Mouse (Mus musculus): ENCODE data around the gene Gpam. TPM values are rescaled to one million over a fixed set of nuclear protein-coding genes. Genes with fewer than 3 reads are reported as not detected.

Gpam gene
- total RNA-seq, 2 experiments from 2014 or later = 192 to 213 TPM

DNA sequence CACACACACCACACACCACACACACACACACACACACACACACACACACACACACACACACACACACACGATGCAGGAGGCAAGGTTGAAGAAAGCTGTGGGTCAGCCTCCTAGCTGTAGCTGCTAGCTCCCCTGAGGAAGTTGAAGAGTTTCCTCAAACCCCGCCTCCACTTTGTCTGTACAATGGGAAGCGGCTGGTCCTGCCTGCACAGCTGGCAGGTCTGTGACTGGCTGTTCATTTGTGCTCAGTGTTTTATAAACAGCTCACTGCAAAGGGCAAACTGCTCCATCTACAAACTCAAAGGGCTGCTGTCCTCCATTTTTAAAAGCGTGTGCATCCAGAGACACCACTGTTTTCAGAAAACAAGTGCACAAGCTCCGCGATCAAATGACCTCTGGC, 63.8 kb downstream of the Gpam start:
- no peak for DNase-seq (ENCODE audit: low spot score in 2 of 2)

DNA sequence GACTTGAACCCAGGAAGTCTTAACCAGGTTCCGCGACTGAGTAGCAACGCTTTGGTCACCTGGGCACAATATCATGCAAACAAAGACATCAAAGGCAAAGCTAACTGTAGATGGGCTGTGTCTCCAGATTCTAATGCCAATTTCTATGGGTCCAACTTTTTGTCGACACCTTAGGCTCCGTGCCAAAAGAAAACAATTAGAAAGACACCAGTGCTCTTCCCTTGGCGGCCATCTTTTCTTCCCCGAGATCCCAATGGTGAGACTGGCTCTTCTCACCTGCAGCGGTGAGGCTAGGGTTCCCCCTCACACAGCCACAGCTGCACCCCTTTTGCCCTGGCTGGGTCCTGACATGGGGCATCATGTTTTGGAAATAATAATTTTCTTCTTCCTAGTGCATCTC, 64.5 kb downstream of the Gpam start:
- DNase-seq (ENCODE audit: low spot score in 2 of 2) = no peak

DNA sequence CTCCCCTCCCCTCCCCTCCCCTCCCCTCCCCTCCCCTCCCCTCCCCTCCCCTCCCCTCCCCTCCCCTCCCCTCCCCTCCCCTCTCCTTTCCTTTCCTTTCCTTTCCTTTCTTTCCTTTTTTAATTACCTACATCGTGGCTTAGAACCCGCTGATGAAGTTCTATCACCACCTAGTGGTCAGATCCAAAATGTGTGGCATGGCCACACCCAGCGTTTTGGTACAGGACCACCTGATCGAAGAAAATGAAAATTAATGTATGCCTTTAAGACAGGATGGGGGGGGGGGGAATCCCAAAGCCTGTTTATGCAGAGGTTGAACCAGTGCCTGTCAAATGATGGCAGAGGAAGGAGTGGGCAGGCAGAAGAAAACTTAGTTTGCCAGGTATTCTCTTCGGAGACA, 65.1 kb downstream of the Gpam start:
- DNase-seq (ENCODE audit: low spot score in 2 of 2) = no peak

DNA sequence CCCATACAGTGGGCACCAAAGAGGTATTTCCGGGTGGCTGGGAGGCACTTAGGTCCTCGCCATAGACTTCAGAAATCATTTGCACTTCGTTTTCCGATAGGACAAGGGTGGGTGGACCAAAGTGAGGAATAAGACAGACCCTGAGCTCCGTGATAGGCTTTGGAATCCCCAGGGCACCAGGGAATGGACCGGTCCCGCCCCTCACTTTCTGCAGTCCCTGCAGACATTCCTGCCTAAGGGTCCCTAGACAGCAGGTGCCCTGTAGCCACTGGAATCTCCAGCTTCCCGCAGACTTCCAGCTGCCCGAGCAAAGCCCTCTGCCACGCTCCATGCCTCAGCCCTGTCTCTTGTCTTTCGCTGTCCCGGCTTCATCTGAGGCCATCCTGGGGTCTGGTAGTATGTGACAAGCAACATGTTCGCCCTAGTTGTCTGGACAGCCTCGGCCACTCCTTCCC, 65.6 kb downstream of the Gpam start:
- DNase-seq (ENCODE audit: low spot score in 2 of 2) = no peak

DNA sequence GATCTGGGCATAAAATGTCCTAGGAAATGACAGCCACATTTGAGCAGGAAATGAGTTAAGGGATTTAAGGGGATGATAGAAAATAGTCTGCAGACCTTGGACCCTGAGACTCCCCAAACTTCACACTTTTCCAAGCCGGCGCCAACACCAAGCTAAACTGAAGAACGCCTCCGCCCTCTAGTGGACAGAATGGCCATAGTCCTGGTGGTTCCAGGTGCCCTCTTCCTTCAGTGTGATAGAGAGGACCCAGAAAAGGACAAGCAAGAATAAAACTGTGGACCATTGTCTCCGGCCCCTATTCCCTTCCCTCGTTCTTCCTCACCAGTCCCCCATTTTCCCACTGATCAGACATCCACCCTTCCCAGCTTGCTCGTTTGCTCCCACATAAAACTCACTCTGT, 66.1 kb downstream of the Gpam start:
- DNase-seq (ENCODE audit: low spot score in 2 of 2) = peak in 1 of 2 experiments; percentile 49

DNA sequence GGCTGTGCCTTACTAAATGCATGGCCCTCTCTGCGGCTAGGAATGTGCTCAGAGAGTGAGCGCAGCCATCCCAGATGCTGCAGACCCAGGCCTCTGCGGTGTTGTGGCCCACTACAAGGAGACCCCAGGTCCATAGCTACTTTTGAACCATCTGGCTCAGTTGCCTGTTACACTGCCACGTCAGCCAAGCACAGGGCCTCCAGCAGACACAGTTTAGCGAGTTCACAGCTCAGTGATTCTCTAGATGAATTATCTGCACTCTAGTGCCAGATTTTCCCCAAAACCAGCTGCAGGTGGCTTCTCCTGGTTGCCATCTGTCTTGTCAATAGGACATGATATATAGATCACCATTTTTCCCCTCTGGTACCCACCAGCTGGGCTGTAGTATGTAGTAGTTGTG, 69.6 kb downstream of the Gpam start:
- DNase-seq (ENCODE audit: low spot score in 2 of 2) = no peak

DNA sequence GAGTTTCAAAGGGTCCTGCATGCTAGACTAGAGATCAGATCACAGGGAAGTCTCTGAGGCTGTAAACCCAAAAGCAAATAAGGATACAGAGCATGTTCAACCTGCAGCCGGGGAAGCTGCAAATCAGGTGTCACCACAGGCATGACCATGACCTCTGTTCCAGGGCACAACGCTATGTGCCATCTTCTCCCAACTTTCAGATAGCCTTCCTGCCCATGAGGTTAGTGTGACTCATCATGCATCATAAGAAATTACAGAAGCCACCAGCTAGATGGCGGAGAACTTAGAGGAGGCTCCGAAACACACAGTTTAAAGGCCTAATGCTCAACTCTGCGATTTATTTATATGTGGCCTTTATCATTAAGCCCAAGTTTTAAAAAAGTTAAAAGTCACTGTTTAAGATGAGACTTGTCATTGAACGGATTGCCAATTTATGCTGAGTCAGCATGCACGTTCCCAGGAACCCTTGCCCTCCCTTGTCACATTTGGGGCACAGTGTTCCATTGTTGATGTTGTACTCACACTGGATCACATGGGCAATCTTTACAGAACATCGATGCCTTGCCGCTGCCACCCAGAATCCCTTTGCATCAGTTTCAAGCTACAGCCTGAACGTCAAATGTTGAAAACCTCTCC, 71.3 kb downstream of the Gpam start:
- DNase-seq (ENCODE audit: low spot score in 2 of 2) = no peak

DNA sequence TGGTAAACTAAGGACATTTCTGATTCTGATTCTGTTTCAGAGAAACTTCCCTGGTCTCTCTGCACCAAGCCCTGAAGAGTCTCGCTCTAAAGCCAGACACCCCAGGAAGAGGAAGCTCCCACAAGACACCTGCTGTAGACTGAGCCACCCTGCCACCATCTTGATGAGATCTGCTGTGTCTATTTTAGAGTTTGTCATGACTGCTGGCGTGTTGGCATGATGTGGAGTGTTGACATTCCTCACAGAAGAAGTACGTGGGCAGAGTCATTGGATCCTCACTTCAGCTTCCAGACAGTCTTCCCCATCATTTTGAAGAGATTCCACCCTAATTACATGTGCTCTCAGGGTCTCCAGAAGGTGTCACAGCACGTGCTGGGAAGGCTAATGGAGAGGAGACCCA, 73.9 kb downstream of the Gpam start:
- DNase-seq (ENCODE audit: low spot score in 2 of 2) = no peak

DNA sequence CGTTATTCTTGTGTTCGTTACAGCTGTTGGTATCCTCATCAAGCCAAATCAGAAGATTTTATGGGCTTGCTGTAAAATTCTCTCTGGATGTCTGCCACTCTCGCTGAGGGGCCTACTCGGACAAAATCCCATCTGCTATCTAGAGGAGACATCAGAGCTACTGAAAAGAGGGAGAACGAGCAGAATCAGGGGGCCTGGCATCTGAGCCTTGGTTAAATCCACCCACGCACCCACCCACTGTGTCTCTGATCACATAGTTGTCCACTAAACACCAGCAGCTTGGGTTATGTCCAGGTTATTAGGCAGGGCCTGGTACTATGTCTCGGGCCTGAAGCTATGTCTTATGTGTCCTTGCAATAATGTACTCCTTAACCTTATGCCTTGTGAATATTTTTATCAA, 89.6 kb downstream of the Gpam start:
- no peak for DNase-seq (ENCODE audit: low spot score in 2 of 2)

DNA sequence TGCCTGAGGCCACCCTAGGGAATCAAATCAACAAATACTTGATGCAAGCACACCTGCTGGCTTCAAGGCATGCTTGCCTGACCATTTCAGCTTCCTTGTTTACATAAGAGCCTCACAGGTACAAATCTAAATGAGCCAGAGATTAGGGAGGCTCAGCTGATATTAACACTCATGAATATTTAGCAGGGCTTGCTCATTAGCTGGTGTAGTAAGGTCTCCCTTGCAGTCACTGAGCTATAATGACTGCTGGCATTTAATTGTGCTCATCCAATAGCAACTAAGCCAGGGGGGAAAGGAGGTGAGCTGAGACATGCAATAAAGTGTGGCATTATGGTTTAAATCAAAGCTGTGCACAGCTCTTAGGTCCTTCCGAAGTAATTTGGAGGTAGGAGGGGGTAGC, 108.2 kb downstream of the Gpam start:
- no peak for DNase-seq (ENCODE audit: low spot score in 2 of 2)

Other genes starting within 250 kb of the Gpam start
- under 1 TPM; 0.31 to 0.42 TPM for gene Tectb, start 53.5 kb upstream of the Gpam start, total RNA-seq (2021)
- gene Gucy2g, start 114.0 kb upstream of the Gpam start, total RNA-seq (2021) = under 1 TPM in 1 of 2 experiments, not detected in 1; 0.08 TPM
- gene Acsl5, start 124.7 kb upstream of the Gpam start, total RNA-seq (2021) = 10 to 100 TPM; 55.7 to 89.0 TPM
- 10 to 100 TPM; 48.5 to 49.9 TPM for gene Zdhhc6, start 188.8 kb upstream of the Gpam start, total RNA-seq (2021)
- 10 to 100 TPM; 37.4 to 38.1 TPM for gene Vti1a, start 189.1 kb upstream of the Gpam start, total RNA-seq (2021)

All from adrenal gland, postnatal 4 days (tissue).